Mouse (Mus musculus): Measurements from ENCODE around the gene Snrnp70. TPM values are rescaled to one million over a fixed set of nuclear protein-coding genes. Genes with fewer than 3 reads are reported as not detected.

The Snrnp70 gene
- 263 TPM for polyA plus RNA-seq (2017; shearing (Covaris generic))

GRCm38 (mm10) chr7:45395578-45396336 lies at the start of gene Snrnp70:
Gene Snrnp70 (minus strand): TSS chr7:45395742.

GRCm38 (mm10) chr7:45437521-45438276 lies 42.2 kb upstream of the Snrnp70 start, which contains the start of gene Ruvbl2:
Gene Ruvbl2 (minus strand): TSS chr7:45438096.

GRCm38 (mm10) chr7:45434203-45435015 lies 38.9 kb upstream of the Snrnp70 start, which contains the start of gene Gys1:
Gene Gys1 (plus strand): TSS chr7:45434844.

GRCm38 (mm10) chr7:45420615-45420919 lies 25.0 kb upstream of the Snrnp70 start, which contains the start of gene Lhb:
Gene Lhb (plus strand): TSS chr7:45420820.

GRCm38 (mm10) chr7:45413113-45413863 lies 17.7 kb upstream of the Snrnp70 start, which contains the start of gene Ntf5:
Gene Ntf5 (plus strand): TSS chr7:45413695.

GRCm38 (mm10) chr7:45405091-45406075 lies 9.8 kb upstream of the Snrnp70 start, which contains the start of gene Kcna7:
Gene Kcna7 (plus strand): TSS chr7:45405653.

GRCm38 (mm10) chr7:45370475-45371311 lies 24.8 kb downstream of the Snrnp70 start, which contains the start of gene Lin7b:
Gene Lin7b (minus strand): TSS chr7:45370583.

GRCm38 (mm10) chr7:45366652-45367019 lies 28.9 kb downstream of the Snrnp70 start, which contains the start of gene Ppfia3:
Gene Ppfia3 (minus strand): TSS chr7:45367019.

GRCm38 (mm10) chr7:45335056-45335455 lies 60.5 kb downstream of the Snrnp70 start, which contains the start of gene Hrc:
Gene Hrc (plus strand): TSS chr7:45335290.

GRCm38 (mm10) chr7:45333431-45333982 lies 62.0 kb downstream of the Snrnp70 start, which contains the start of gene Trpm4:
Gene Trpm4 (minus strand): TSS chr7:45333780.

Other genes starting within 250 kb of the Snrnp70 start
- gene Pih1d1, start 241.4 kb downstream of the Snrnp70 start, polyA plus RNA-seq (2017; shearing (Covaris generic)), result 55.1 TPM
- 64.8 TPM for gene Aldh16a1, start 241.2 kb downstream of the Snrnp70 start, polyA plus RNA-seq (2017; shearing (Covaris generic))
- gene Slc17a7, start 231.8 kb downstream of the Snrnp70 start, polyA plus RNA-seq (2017; shearing (Covaris generic)), result not detected
- not detected for gene Gfy, start 216.2 kb downstream of the Snrnp70 start, polyA plus RNA-seq (2017; shearing (Covaris generic))
- gene Pth2, start 214.7 kb downstream of the Snrnp70 start, polyA plus RNA-seq (2017; shearing (Covaris generic)), result not detected
- gene Ccdc155, start 190.8 kb downstream of the Snrnp70 start, polyA plus RNA-seq (2017; shearing (Covaris generic)), result 0.12 TPM
- 16.3 TPM for gene Dkkl1, start 183.6 kb downstream of the Snrnp70 start, polyA plus RNA-seq (2017; shearing (Covaris generic))
- 3.0 TPM for gene Tead2, start 180.0 kb downstream of the Snrnp70 start, polyA plus RNA-seq (2017; shearing (Covaris generic))
- 641 TPM for gene Cd37, start 156.6 kb downstream of the Snrnp70 start, polyA plus RNA-seq (2017; shearing (Covaris generic))
- not detected for gene Slc6a16, start 154.7 kb downstream of the Snrnp70 start, polyA plus RNA-seq (2017; shearing (Covaris generic))
- gene Slc6a21, start 118.2 kb downstream of the Snrnp70 start, polyA plus RNA-seq (2017; shearing (Covaris generic)), result not detected
- 11.7 TPM for gene Trpm4, start 62.0 kb downstream of the Snrnp70 start, polyA plus RNA-seq (2017; shearing (Covaris generic))
- not detected for gene Hrc, start 60.5 kb downstream of the Snrnp70 start, polyA plus RNA-seq (2017; shearing (Covaris generic))
- gene Ppfia3, start 28.7 kb downstream of the Snrnp70 start, polyA plus RNA-seq (2017; shearing (Covaris generic)), result 0.12 TPM
- 0.89 TPM for gene Lin7b, start 25.2 kb downstream of the Snrnp70 start, polyA plus RNA-seq (2017; shearing (Covaris generic))
- not detected for gene Kcna7, start 9.9 kb upstream of the Snrnp70 start, polyA plus RNA-seq (2017; shearing (Covaris generic))
- 0.92 TPM for gene Ntf5, start 18.0 kb upstream of the Snrnp70 start, polyA plus RNA-seq (2017; shearing (Covaris generic))
- gene Lhb, start 25.1 kb upstream of the Snrnp70 start, polyA plus RNA-seq (2017; shearing (Covaris generic)), result not detected
- gene Gys1, start 39.1 kb upstream of the Snrnp70 start, polyA plus RNA-seq (2017; shearing (Covaris generic)), result 19.6 TPM
- gene Ruvbl2, start 42.4 kb upstream of the Snrnp70 start, polyA plus RNA-seq (2017; shearing (Covaris generic)), result 67.2 TPM
- 2,196 TPM for gene Ftl1, start 64.1 kb upstream of the Snrnp70 start, polyA plus RNA-seq (2017; shearing (Covaris generic))
- gene Bax, start 71.2 kb upstream of the Snrnp70 start, polyA plus RNA-seq (2017; shearing (Covaris generic)), result 249 TPM
- gene Tulp2, start 86.1 kb upstream of the Snrnp70 start, polyA plus RNA-seq (2017; shearing (Covaris generic)), result 1.7 TPM
- 0.88 TPM for gene Gm45808, start 91.1 kb upstream of the Snrnp70 start, polyA plus RNA-seq (2017; shearing (Covaris generic))
- 1.0 TPM for gene Dhdh, start 93.1 kb upstream of the Snrnp70 start, polyA plus RNA-seq (2017; shearing (Covaris generic))
- gene Nucb1, start 114.7 kb upstream of the Snrnp70 start, polyA plus RNA-seq (2017; shearing (Covaris generic)), result 289 TPM
- 59.4 TPM for gene Ppp1r15a, start 130.5 kb upstream of the Snrnp70 start, polyA plus RNA-seq (2017; shearing (Covaris generic))
- gene Plekha4, start 130.6 kb upstream of the Snrnp70 start, polyA plus RNA-seq (2017; shearing (Covaris generic)), result 0.40 TPM
- 1.9 TPM for gene Hsd17b14, start 159.2 kb upstream of the Snrnp70 start, polyA plus RNA-seq (2017; shearing (Covaris generic))
- 64.7 TPM for gene Bcat2, start 174.4 kb upstream of the Snrnp70 start, polyA plus RNA-seq (2017; shearing (Covaris generic))
- gene Fgf21, start 219.7 kb upstream of the Snrnp70 start, polyA plus RNA-seq (2017; shearing (Covaris generic)), result not detected
- gene Fut1, start 221.5 kb upstream of the Snrnp70 start, polyA plus RNA-seq (2017; shearing (Covaris generic)), result not detected
- 0.11 TPM for gene Izumo1, start 226.1 kb upstream of the Snrnp70 start, polyA plus RNA-seq (2017; shearing (Covaris generic))
- gene Rasip1, start 231.7 kb upstream of the Snrnp70 start, polyA plus RNA-seq (2017; shearing (Covaris generic)), result 1.2 TPM
- 0.72 TPM for gene Mamstr, start 244.2 kb upstream of the Snrnp70 start, polyA plus RNA-seq (2017; shearing (Covaris generic))